Mouse (Mus musculus): ENCODE results near the gene Pank4. TPM values are rescaled to one million over a fixed set of nuclear protein-coding genes. Genes with fewer than 3 reads are reported as not detected.

Gene Pank4
- total and polyA plus RNA-seq, 2 experiments = 13.5 to 19.5 TPM

- TF ChIP-seq CTCF (IDR thresholded peaks at IDR 0.05; ENCODE audit: low read depth, low read length) (no peak), POLR2A (IDR thresholded peaks at IDR 0.05; ENCODE audit: extremely low read depth, insufficient read depth, low read length) (no peak)
- Histone ChIP-seq H3K79me2 (ENCODE audit: control insufficient read depth, insufficient read depth, low read length) (peaks cover 4% of the 10 kb centered on the region; the same call in 1 of the 2 replicates), H3K27me3 (ENCODE audit: control insufficient read depth, insufficient read depth, low read length) (peaks cover 22% of the 10 kb centered on the region; the same call in 1 of the 2 replicates), H3K9ac (ENCODE audit: low read depth, low read length) (peak within 1 kb of the TSS; percentile 21; the same call in 1 of the 2 replicates), H3K4me1 (ENCODE audit: control insufficient read depth, insufficient read depth, low read length) (peaks cover 3% of the 10 kb centered on the region), H3K4me3 (ENCODE audit: insufficient read depth, low read depth, low read length) (peak within 1 kb of the TSS; percentile 33; the same call in 1 of the 2 replicates), H3K36me3 (ENCODE audit: control insufficient read depth, insufficient read depth, low read length) (no peaks in the 10 kb centered on the region), H3K27ac (replicated peaks; ENCODE audit: insufficient read depth, low read depth, low read length) (no peak within 1 kb of the TSS)
- no peak for DNase-seq (ENCODE audit: extremely low read depth, low read depth, low spot score)
- 3% methylated on average over 65 of the region's 65 CpGs for WGBS
Observed at GRCm38 (mm10) chr4:154960690-154961225, 3.2 kb upstream of the Pank4 start, which contains the start of gene Hes5. Hes5 (plus strand) TSS chr4:154960923.

DNA sequence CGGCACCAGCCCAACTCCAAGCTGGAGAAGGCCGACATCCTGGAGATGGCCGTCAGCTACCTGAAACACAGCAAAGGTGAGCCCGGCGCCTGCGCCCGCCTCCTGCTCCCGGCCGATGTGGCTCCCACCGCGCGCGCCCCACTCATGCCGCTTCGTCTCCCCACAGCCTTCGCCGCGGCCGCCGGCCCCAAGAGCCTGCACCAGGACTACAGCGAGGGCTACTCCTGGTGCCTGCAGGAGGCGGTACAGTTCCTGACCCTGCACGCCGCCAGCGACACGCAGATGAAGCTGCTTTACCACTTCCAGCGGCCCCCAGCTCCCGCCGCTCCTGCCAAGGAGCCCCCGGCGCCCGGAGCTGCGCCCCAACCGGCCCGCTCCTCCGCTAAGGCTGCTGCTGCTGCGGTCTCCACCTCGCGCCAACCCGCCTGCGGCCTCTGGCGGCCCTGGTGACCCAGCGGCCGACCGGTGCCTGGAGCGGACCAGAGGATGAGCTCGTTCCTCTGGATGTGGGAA is 2.6 kb upstream of the Pank4 start:
- Histone ChIP-seq H3K4me3 (ENCODE audit: insufficient read depth, low read depth, low read length) (peak overlapping the region; percentile 33; the same call in 1 of the 2 replicates), H3K4me1 (ENCODE audit: control insufficient read depth, insufficient read depth, low read length) (peaks cover 3% of the 10 kb centered on the region), H3K36me3 (ENCODE audit: control insufficient read depth, insufficient read depth, low read length) (no peaks in the 10 kb centered on the region), H3K9ac (ENCODE audit: low read depth, low read length) (peak overlapping the region; percentile 21; the same call in 1 of the 2 replicates), H3K27ac (replicated peaks; ENCODE audit: insufficient read depth, low read depth, low read length) (no peak overlapping the region), H3K79me2 (ENCODE audit: control insufficient read depth, insufficient read depth, low read length) (peaks cover 4% of the 10 kb centered on the region; the same call in 1 of the 2 replicates), H3K27me3 (ENCODE audit: control insufficient read depth, insufficient read depth, low read length) (peaks cover 22% of the 10 kb centered on the region; the same call in 1 of the 2 replicates)
- 2% methylated on average over 47 of the region's 47 CpGs for WGBS
- TF ChIP-seq CTCF (IDR thresholded peaks at IDR 0.05; ENCODE audit: low read depth, low read length) (peak; percentile 8; the same call in 1 of the 2 replicates), POLR2A (IDR thresholded peaks at IDR 0.05; ENCODE audit: extremely low read depth, insufficient read depth, low read length) (no peak)
- no peak for DNase-seq (ENCODE audit: extremely low read depth, low read depth, low spot score)

DNA sequence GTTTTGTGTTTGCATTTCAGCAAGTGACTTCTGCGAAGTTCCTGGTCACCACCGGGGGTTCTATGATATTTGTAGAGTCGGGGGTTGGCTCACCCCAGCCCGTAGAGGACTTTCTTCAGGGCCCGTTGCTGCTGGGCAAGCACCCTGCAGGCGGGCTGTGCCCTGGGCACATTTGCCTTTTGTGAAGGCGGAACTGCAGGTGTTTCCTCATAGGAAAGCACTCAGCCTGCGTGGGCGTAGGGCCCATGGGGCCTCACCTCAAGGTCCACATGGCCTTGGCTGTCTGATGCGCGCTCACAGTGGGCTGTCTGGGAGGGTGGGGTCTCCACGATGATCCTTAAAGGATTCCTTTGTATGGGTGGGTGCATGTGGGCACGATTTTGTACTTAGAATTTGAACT is 2.0 kb upstream of the Pank4 start:
- H3K36me3 ChIP-seq (ENCODE audit: control insufficient read depth, insufficient read depth, low read length) = no peaks in the 10 kb centered on the region
- WGBS = 46% methylated on average over 13 of the region's 13 CpGs
- no peak for DNase-seq (ENCODE audit: extremely low read depth, low read depth, low spot score)
- H3K4me1 ChIP-seq (ENCODE audit: control insufficient read depth, insufficient read depth, low read length) = peaks cover 3% of the 10 kb centered on the region
- H3K27ac ChIP-seq (replicated peaks; ENCODE audit: insufficient read depth, low read depth, low read length) = no peak overlapping the region
- peaks cover 4% of the 10 kb centered on the region; the same call in 1 of the 2 replicates for H3K79me2 ChIP-seq (ENCODE audit: control insufficient read depth, insufficient read depth, low read length)
- H3K9ac ChIP-seq (ENCODE audit: low read depth, low read length) = no peak overlapping the region
- no peak for TF ChIP-seq POLR2A (IDR thresholded peaks at IDR 0.05; ENCODE audit: extremely low read depth, insufficient read depth, low read length)
- H3K27me3 ChIP-seq (ENCODE audit: control insufficient read depth, insufficient read depth, low read length) = peaks cover 22% of the 10 kb centered on the region; the same call in 1 of the 2 replicates
- no peak overlapping the region for H3K4me3 ChIP-seq (ENCODE audit: insufficient read depth, low read depth, low read length)

DNA sequence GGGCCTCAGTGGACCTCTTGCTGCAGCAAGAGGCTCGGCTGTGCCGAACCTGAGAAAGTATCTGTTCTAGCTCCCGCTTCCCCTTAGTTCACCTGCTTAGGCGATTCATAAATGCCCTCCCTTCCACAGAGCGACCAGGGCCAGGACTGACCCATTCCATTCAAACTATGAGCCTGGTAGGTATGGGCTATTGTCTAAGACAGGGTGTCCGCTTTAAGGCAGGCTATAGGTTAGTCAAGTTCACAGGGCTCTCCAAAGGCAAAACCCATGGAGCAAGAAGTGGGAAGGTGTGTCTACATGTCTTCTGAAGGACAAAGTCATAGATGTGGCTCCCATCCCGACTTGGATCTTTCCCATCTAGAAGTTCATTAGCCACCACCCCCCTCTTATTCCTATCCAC is 1.2 kb upstream of the Pank4 start:
- H3K4me1 ChIP-seq (ENCODE audit: control insufficient read depth, insufficient read depth, low read length) = peaks cover 3% of the 10 kb centered on the region
- no peak for TF ChIP-seq POLR2A (IDR thresholded peaks at IDR 0.05; ENCODE audit: extremely low read depth, insufficient read depth, low read length)
- TF ChIP-seq CTCF (IDR thresholded peaks at IDR 0.05; ENCODE audit: low read depth, low read length) = no peak

GRCm38 (mm10) chr4:154963190-154963836 is 610 bp upstream of the Pank4 start:
- Histone ChIP-seq H3K9ac (ENCODE audit: low read depth, low read length) (0 out of 2 replicates have a peak overlapping the region, but pooled peaks have one; percentile 29), H3K79me2 (ENCODE audit: control insufficient read depth, insufficient read depth, low read length) (peaks cover 7% of the 10 kb centered on the region; the same call in 1 of the 2 replicates), H3K27me3 (ENCODE audit: control insufficient read depth, insufficient read depth, low read length) (peaks cover 22% of the 10 kb centered on the region; the same call in 1 of the 2 replicates), H3K4me3 (ENCODE audit: insufficient read depth, low read depth, low read length) (no peak overlapping the region), H3K27ac (replicated peaks; ENCODE audit: insufficient read depth, low read depth, low read length) (no peak overlapping the region), H3K4me1 (ENCODE audit: control insufficient read depth, insufficient read depth, low read length) (peaks cover 3% of the 10 kb centered on the region), H3K36me3 (ENCODE audit: control insufficient read depth, insufficient read depth, low read length) (no peaks in the 10 kb centered on the region)
- TF ChIP-seq POLR2A (IDR thresholded peaks at IDR 0.05; ENCODE audit: extremely low read depth, insufficient read depth, low read length) (no peak), CTCF (IDR thresholded peaks at IDR 0.05; ENCODE audit: low read depth, low read length) (no peak)
- WGBS = 73% methylated on average over 11 of the region's 11 CpGs
- no peak for DNase-seq (ENCODE audit: extremely low read depth, low read depth, low spot score)

More for the DNA sequence above, 1.2 kb upstream of the Pank4 start:
- H3K79me2 ChIP-seq (ENCODE audit: control insufficient read depth, insufficient read depth, low read length) = peaks cover 7% of the 10 kb centered on the region; the same call in 1 of the 2 replicates
- DNase-seq (ENCODE audit: extremely low read depth, low read depth, low spot score) = no peak
- H3K27me3 ChIP-seq (ENCODE audit: control insufficient read depth, insufficient read depth, low read length) = peaks cover 22% of the 10 kb centered on the region; the same call in 1 of the 2 replicates
- WGBS = 90% methylated on average over 7 of the region's 7 CpGs
- no peaks in the 10 kb centered on the region for H3K36me3 ChIP-seq (ENCODE audit: control insufficient read depth, insufficient read depth, low read length)
- no peak overlapping the region for H3K4me3 ChIP-seq (ENCODE audit: insufficient read depth, low read depth, low read length)
- no peak overlapping the region for H3K27ac ChIP-seq (replicated peaks; ENCODE audit: insufficient read depth, low read depth, low read length)
- no peak overlapping the region for H3K9ac ChIP-seq (ENCODE audit: low read depth, low read length)

Measured in liver, adult 2 months (tissue).